Mouse (Mus musculus): Measurements from ENCODE around the gene Lrfn1.

DNA sequence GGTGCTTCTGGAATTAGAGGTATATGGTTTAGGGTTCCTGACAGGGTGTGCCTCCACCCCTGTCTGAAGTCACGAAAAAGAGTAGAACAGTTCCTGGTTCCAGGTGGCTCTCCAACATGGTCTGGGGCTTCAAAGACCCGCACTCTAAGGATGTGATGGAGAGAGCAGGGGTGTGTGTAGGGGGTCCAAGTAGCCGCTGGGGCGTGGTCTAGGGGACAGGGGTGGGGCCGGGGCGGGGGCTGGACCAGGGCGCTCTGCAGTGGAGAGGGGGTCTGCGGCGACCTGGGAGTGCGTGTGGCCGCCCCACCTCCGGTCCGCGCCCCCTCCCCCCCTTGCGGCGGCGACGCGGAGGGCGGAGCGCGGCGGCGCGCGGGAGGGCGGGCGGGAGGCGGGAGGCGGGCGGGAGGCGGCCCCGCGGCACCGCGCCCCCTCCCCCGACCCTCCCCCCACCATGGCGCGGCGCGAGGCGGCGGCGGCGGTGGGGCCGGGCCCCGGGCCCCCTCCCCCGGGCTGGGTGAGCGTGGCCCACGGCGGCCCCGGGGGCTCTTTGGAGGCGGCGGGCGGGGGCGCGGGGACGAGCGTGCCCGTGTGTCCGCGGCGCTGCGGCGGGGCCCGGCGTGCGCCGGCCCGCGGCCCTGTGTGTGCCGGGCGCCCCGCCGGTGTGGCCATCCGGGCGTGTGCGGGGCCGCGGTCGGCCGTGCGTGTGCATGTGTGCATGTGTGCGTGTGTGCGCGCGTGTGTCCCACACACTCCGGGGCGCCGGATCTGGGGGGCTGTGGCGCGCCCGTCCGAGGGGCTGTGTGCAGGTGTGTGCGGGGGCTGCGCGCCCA lies at the start of gene Lrfn1:
- TF ChIP-seq POLR2A (IDR thresholded peaks at IDR 0.05; ENCODE audit: insufficient read depth, low read length) = no peak
- TF ChIP-seq CTCF (IDR thresholded peaks at IDR 0.05; ENCODE audit: low read depth, low read length) = no peak

All from ES-Bruce4 (cell line).